Mouse (Mus musculus) liver, embryonic 13.5 days (tissue): ENCODE data around the gene Il7r. TPM values are rescaled to one million over a fixed set of nuclear protein-coding genes. Genes with fewer than 3 reads are reported as not detected.
"Not testable (repeated sequence)": the region's sequence is repeated elsewhere in the genome, so short reads cannot be mapped to it uniquely, and the experiment has no call there.

Experiments
- ATAC-seq: fragments of 200-750 bp; cut with Nextera tagmentation; 2 replicates; pipeline ENCODE4 v1.8.0; 2017; ENCODE audit warnings: low read depth, mild to moderate bottlenecking, moderate number of reproducible peaks, moderate library complexity
- DNase-seq: peaks from one replicate; pipeline ENCODE4 v3.0.0; 2022
- H3K27ac ChIP-seq: fragments of 300-500 bp; sonication (generic); 2 replicates; pipeline ENCODE4 v1.5.1; 2015; ENCODE audit warnings: moderate library complexity, mild to moderate bottlenecking, inconsistent platforms
- H3K27me3 ChIP-seq: fragments of 300-500 bp; sonication (generic); 2 replicates; pipeline ENCODE4 v1.6.1; 2015; ENCODE audit warnings: mild to moderate bottlenecking, inconsistent platforms
- H3K36me3 ChIP-seq: fragments of 300-500 bp; sonication (generic); 2 replicates; pipeline ENCODE4 v1.6.1; 2015; ENCODE audit warnings: mild to moderate bottlenecking, inconsistent platforms
- H3K4me1 ChIP-seq: fragments of 300-500 bp; sonication (generic); replicated peaks from 2 replicates; pipeline ENCODE4 v1.6.1; 2015; ENCODE audit warnings: inconsistent platforms
- H3K4me2 ChIP-seq: fragments of 300-500 bp; sonication (generic); 2 replicates; pipeline ENCODE4 v1.6.1; 2015; ENCODE audit warnings: inconsistent platforms, mild to moderate bottlenecking, moderate library complexity
- H3K4me3 ChIP-seq: fragments of 300-500 bp; sonication (generic); replicated peaks from 2 replicates; pipeline ENCODE4 v1.5.1; 2015; ENCODE audit warnings: mild to moderate bottlenecking, inconsistent platforms
- H3K9ac ChIP-seq: fragments of 300-500 bp; sonication (generic); 2 replicates; pipeline ENCODE4 v1.6.1; 2015; ENCODE audit warnings: mild to moderate bottlenecking, inconsistent platforms
- H3K9me3 ChIP-seq: fragments of 300-500 bp; sonication (generic); replicated peaks from 2 replicates; pipeline ENCODE4 v1.6.1; 2016; ENCODE audit warnings: inconsistent platforms
- WGBS: fragments of 180-500 bp; shearing (Covaris S2); methylation state at CpG from one replicate; pipeline ENCODE4 v1.1.7; 2015; ENCODE audit not compliant: insufficient replicate concordance; 5-methylcytosine and 5-hydroxymethylcytosine counted together
- polyA plus RNA-seq: library from polyadenylated mRNA; unstranded; fragments of >200 nt; fragmentation: Nextera tagmentation; extraction: Ambion mirVana; gene quantifications from 2 replicates; pipeline ENCODE4 v1.2.1, GENCODE M21; 2015

Il7r gene
- 0.22 and 0.36 TPM in 2 replicates for polyA plus RNA-seq

DNA sequence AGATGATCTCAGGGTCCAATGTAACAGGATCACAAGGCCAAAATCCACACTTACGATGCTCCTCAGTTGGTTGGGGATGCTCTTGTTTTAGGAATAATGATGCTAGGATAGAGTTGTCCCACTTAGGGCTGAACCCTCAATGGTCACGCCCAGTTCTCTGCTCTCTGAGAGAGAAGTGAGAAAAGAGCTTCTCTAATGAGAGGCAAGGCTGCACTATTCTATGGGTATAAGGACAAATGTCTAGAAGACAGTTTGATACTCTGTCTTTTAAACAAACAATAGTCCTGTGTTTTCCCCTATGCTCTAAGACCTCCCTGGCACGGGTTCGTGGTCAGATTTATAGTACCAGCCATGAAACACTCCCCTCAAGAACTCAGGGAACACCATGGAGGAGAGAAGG, at the start of gene Il7r:
Il7r (minus strand) TSS at position 101 of the 400 bp plus-strand sequence.
- no peak within 1 kb of the TSS for H3K27ac ChIP-seq
- H3K9me3 ChIP-seq: no peaks in the 10 kb centered on the region
- ATAC-seq (no peak), DNase-seq (no peak)
- no peak within 1 kb of the TSS for H3K4me2 ChIP-seq
- no peaks in the 10 kb centered on the region for H3K4me1 ChIP-seq
- H3K9ac ChIP-seq: no peak within 1 kb of the TSS
- H3K27me3 ChIP-seq: no peaks in the 10 kb centered on the region
- no peak within 1 kb of the TSS for H3K4me3 ChIP-seq
- no peaks in the 10 kb centered on the region for H3K36me3 ChIP-seq
- 56% methylated on average over 4 of the region's 4 CpGs for WGBS

DNA sequence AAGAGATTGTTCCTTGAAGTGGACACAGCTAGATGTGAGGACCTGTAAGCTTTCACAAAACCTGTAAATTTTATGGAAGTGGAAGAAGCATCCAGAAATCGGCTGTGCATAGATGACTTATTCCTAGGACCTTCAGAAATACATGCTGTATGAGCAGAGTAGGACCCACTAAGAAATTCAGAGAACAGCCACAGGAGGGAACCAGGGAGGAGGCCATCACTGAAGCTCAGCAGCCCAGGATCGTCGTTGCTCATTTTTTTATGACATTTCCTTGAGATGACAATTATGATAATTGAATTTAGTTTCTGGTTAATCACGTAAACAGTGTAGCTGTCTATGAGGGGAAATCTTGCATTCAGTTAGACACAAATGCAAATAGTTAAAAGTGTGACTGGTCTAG, 47.3 kb upstream of the Il7r start:
- Histone ChIP-seq H3K27ac (no peak overlapping the region), H3K4me1 (no peaks in the 10 kb centered on the region), H3K36me3 (no peaks in the 10 kb centered on the region), H3K4me3 (no peak overlapping the region), H3K27me3 (no peaks in the 10 kb centered on the region), H3K9me3 (no peaks in the 10 kb centered on the region), H3K9ac (no peak overlapping the region), H3K4me2 (no peak overlapping the region)
- ATAC-seq: no peak
- no peak for DNase-seq
- 58% methylated on average over 4 of the region's 4 CpGs for WGBS

GRCm38 (mm10) chr15:9574796-9575195, 44.8 kb upstream of the Il7r start:
- 33% methylated on average over 5 of the region's 5 CpGs for WGBS
- no peaks in the 10 kb centered on the region for H3K36me3 ChIP-seq
- no peaks in the 10 kb centered on the region for H3K27me3 ChIP-seq
- H3K9ac ChIP-seq: no peak overlapping the region
- no peak overlapping the region for H3K4me3 ChIP-seq
- no peak overlapping the region for H3K27ac ChIP-seq
- H3K4me1 ChIP-seq: no peaks in the 10 kb centered on the region
- no peaks in the 10 kb centered on the region for H3K9me3 ChIP-seq
- ATAC-seq: no peak
- no peak overlapping the region for H3K4me2 ChIP-seq
- DNase-seq: no peak

GRCm38 (mm10) chr15:9573361-9573760, 43.4 kb upstream of the Il7r start:
- H3K4me3 ChIP-seq: no peak overlapping the region
- ATAC-seq (no peak), DNase-seq (no peak)
- H3K4me2 ChIP-seq: no peak overlapping the region
- no peaks in the 10 kb centered on the region for H3K36me3 ChIP-seq
- no peak overlapping the region for H3K9ac ChIP-seq
- H3K27me3 ChIP-seq: no peaks in the 10 kb centered on the region
- WGBS: 58% methylated on average over 4 of the region's 4 CpGs
- no peak overlapping the region for H3K27ac ChIP-seq
- no peaks in the 10 kb centered on the region for H3K4me1 ChIP-seq
- H3K9me3 ChIP-seq: no peaks in the 10 kb centered on the region

DNA sequence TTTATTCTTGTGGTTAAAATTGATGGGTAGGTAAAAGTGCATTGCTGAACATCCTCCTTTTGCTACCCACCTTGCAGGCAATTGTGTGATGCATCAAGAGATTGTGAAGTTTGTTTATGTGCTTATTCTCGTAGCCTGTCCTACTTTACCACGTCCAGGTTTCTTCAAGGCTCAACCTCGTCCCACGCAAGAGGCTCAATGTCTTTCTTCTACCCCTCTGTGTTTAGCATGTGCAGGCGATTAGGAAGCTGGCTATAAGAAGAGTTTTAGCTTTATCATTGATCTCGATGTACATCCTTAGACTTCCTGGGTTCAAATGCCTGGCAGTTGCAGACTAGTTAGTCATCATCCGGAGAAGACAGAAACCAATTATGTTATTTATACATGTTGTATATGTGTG, 42.7 kb upstream of the Il7r start:
- Histone ChIP-seq H3K9ac (no peak overlapping the region), H3K9me3 (no peaks in the 10 kb centered on the region), H3K4me2 (no peak overlapping the region), H3K27ac (no peak overlapping the region), H3K4me1 (no peaks in the 10 kb centered on the region), H3K27me3 (no peaks in the 10 kb centered on the region), H3K36me3 (no peaks in the 10 kb centered on the region), H3K4me3 (no peak overlapping the region)
- 61% methylated on average over 7 of the region's 7 CpGs for WGBS
- no peak for ATAC-seq
- DNase-seq: no peak

DNA sequence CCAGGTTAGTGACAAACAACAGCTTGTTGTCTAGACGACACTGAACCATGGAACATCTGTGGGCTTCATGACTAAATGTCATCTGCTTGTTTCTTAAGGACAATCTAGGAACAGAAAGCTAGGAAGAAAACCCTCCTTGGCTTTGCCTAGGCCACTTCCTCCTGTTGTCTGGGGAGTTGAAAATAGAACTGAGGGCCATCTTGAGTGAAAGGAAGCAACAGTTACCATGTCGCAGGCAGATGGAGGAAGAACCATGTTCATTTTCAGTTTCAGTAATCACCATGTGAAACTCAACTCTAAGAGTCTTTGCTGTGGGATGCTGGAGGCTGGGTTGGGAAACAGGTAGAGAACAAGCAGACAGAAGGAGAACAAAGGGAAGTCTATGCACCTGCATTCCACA, 41.9 kb upstream of the Il7r start:
- Histone ChIP-seq H3K27ac (no peak overlapping the region), H3K4me2 (no peak overlapping the region), H3K9ac (no peak overlapping the region), H3K36me3 (no peaks in the 10 kb centered on the region), H3K27me3 (no peaks in the 10 kb centered on the region), H3K4me3 (no peak overlapping the region), H3K4me1 (no peaks in the 10 kb centered on the region), H3K9me3 (no peaks in the 10 kb centered on the region)
- WGBS: 40% methylated on average over 2 of the region's 2 CpGs
- ATAC-seq: no peak
- DNase-seq: no peak

DNA sequence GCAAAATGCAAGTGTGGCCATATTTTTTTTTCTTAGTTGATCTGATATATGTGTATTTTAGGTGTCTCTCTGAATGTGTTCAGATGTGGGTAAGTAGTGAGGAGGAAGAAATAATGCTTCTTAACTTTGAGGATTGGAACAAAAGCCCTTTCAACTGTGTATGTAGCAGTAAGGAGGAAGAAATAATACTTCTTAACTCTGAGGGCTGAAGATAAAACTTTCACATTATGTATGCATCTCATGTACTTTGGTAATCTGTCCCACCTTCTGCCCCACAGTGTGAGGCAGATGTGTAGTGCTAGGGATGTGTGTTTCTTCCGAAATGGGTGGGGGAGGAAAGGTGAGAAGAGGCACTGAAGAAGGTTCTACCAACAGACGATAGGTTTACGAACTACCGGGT, 37.3 kb upstream of the Il7r start:
- Histone ChIP-seq H3K27ac (no peak overlapping the region), H3K9me3 (no peaks in the 10 kb centered on the region), H3K4me1 (no peaks in the 10 kb centered on the region), H3K27me3 (no peaks in the 10 kb centered on the region), H3K36me3 (no peaks in the 10 kb centered on the region), H3K4me3 (no peak overlapping the region), H3K9ac (no peak overlapping the region), H3K4me2 (no peak overlapping the region)
- ATAC-seq (no peak), DNase-seq (no peak)
- 73% methylated on average over 4 of the region's 4 CpGs for WGBS

DNA sequence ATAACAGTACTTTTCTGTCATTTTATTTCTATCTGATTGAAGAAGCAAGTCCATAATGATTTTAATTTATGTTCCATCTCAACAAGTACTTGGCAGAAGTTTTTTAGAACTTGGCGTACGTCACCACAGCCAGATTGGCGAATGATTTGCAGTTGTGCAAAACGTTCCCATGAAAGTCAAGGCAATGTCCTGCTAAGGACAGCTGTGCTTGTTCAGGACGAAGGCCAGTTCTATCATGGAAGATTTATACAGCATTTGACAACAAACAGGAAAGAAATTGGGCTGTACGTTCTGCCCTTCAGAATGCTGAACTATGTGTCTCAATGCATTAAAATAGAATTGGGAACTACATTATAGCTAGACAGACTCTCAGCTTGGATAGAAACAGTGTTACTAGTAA, 35.4 kb upstream of the Il7r start:
- DNase-seq (no peak), ATAC-seq (no peak)
- 59% methylated on average over 6 of the region's 6 CpGs for WGBS
- Histone ChIP-seq H3K9ac (no peak overlapping the region), H3K36me3 (no peaks in the 10 kb centered on the region), H3K4me1 (no peaks in the 10 kb centered on the region), H3K27ac (no peak overlapping the region), H3K4me2 (no peak overlapping the region), H3K9me3 (no peaks in the 10 kb centered on the region), H3K4me3 (no peak overlapping the region), H3K27me3 (no peaks in the 10 kb centered on the region)

DNA sequence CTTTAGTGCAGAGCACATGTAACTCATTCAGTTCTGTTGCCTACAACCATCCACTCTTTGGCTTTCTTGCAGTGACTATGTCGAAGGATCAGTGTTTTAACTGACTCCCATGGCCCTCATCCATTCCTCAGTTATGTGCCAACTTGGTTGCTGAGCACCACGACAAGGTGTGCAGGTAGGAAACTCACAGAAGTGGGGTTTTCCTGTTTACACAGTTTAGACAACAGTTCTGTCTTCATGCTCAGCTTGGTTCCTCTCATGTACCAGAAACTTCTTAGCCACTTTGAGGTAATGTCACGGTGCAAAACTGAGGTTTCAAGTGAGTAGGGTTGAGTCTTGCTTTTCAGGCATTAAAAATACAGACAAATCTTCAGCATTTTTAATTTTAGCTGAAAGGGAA, 34.2 kb upstream of the Il7r start:
- no peaks in the 10 kb centered on the region for H3K9me3 ChIP-seq
- WGBS: 42% methylated on average over 3 of the region's 3 CpGs
- ATAC-seq (no peak), DNase-seq (no peak)
- H3K4me1 ChIP-seq: no peaks in the 10 kb centered on the region
- H3K9ac ChIP-seq: no peak overlapping the region
- H3K36me3 ChIP-seq: no peaks in the 10 kb centered on the region
- H3K27ac ChIP-seq: no peak overlapping the region
- H3K4me3 ChIP-seq: no peak overlapping the region
- no peak overlapping the region for H3K4me2 ChIP-seq
- H3K27me3 ChIP-seq: no peaks in the 10 kb centered on the region

- not testable (repeated sequence) for H3K27me3 ChIP-seq, H3K4me1 ChIP-seq, H3K9me3 ChIP-seq, H3K9ac ChIP-seq, ATAC-seq, H3K27ac ChIP-seq, H3K36me3 ChIP-seq, H3K4me3 ChIP-seq, H3K4me2 ChIP-seq, DNase-seq
- WGBS: 83% methylated on average over 15 of the region's 15 CpGs
Measured at GRCm38 (mm10) chr15:9557264-9557663, 27.3 kb upstream of the Il7r start.

- H3K4me1 ChIP-seq: no peaks in the 10 kb centered on the region
- no peaks in the 10 kb centered on the region for H3K27me3 ChIP-seq
- DNase-seq (no peak), ATAC-seq (no peak)
- H3K4me2 ChIP-seq: no peak overlapping the region
- no peak overlapping the region for H3K4me3 ChIP-seq
- WGBS: 83% methylated on average over 2 of the region's 2 CpGs
- no peak overlapping the region for H3K27ac ChIP-seq
- H3K36me3 ChIP-seq: no peaks in the 10 kb centered on the region
- no peaks in the 10 kb centered on the region for H3K9me3 ChIP-seq
- no peak overlapping the region for H3K9ac ChIP-seq
Measured at GRCm38 (mm10) chr15:9548951-9549350, 19.0 kb upstream of the Il7r start.

DNA sequence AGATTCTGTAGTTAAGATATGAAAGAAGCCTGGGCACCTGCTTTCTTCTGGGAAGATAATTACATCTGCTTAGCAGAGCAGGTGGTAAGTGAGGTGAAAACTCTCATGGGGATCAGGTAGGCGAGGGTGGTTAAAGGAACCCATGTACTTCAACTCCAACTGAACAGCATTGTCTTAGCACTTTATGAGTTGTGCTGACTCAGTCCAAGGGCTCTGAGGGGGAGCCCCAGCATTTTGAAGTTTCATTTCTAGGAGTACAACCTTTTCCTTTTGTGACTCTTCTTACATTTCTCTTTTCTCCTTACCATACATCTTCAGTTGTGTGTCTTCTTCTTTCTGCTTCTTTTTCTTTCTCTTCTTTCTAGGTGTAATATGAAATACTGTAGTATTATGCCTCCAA, 5.2 kb upstream of the Il7r start:
- no peak for ATAC-seq
- H3K9ac ChIP-seq: no peak overlapping the region
- no peak for DNase-seq

More for the DNA sequence above, 5.2 kb upstream of the Il7r start:
- no peaks in the 10 kb centered on the region for H3K4me1 ChIP-seq
- no peak overlapping the region for H3K4me3 ChIP-seq
- H3K9me3 ChIP-seq: no peaks in the 10 kb centered on the region
- 33% methylated on average over 1 of the region's 1 CpGs for WGBS
- H3K27me3 ChIP-seq: no peaks in the 10 kb centered on the region
- no peaks in the 10 kb centered on the region for H3K36me3 ChIP-seq
- H3K27ac ChIP-seq: no peak overlapping the region
- H3K4me2 ChIP-seq: no peak overlapping the region
